Mouse (Mus musculus) CD4-positive helper T cell, adult 2 months (primary cell): ENCODE results near the gene Psmb7.

ENCODE experiments used
- DNase-seq: peaks from one replicate; pipeline ENCODE4 v3.0.0-alpha.2; 2012; ENCODE audit warnings: low read depth, missing footprints, low spot score

Gene Psmb7

GRCm38 (mm10) chr2:38545706-38546105 lies 98.2 kb downstream of the Psmb7 start:
- no peak for DNase-seq

DNA sequence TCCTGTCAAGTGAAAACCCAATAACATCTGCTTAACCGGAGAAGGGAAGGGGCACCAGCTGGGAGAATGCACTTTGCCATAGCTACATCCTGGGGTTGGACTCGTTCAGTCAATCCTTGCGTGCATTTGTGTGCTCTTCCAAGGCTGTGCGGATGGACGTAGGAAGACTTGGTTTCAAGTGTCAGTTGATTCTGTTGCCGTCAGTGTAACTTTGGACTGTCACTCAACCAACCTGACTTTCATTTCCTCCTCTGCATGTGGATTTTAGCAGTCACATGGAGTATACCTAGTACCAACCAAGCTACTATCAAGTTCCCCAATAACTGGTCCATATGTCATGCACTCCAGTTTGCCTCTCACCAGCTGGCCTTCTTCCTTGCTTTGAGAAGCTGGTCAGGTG lies 98.9 kb downstream of the Psmb7 start:
- no peak for DNase-seq

GRCm38 (mm10) chr2:38544341-38544740 lies 99.5 kb downstream of the Psmb7 start:
- DNase-seq = no peak

DNA sequence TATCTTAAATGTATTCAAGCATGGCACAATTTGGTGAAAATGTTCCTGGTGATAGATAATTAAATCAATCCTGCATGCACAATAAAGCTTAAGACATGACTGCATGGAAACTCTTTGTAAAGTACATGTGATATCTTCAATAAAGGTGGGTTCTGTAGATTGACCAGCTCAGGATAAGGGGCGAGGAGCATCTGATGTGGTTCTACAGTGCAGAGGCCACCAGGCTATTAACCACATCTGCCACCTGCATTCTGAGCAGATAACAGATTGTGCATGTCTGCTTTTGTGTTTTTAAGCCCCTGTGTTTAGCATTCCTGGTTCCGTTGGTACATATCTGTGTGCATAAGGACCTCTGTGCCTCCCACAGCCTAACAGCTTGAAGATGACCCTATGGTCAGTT lies 100.7 kb downstream of the Psmb7 start:
- DNase-seq = no peak

- no peak for DNase-seq
These were observed 101.5 kb downstream of the Psmb7 start for GRCm38 (mm10) chr2:38542366-38542765.

DNA sequence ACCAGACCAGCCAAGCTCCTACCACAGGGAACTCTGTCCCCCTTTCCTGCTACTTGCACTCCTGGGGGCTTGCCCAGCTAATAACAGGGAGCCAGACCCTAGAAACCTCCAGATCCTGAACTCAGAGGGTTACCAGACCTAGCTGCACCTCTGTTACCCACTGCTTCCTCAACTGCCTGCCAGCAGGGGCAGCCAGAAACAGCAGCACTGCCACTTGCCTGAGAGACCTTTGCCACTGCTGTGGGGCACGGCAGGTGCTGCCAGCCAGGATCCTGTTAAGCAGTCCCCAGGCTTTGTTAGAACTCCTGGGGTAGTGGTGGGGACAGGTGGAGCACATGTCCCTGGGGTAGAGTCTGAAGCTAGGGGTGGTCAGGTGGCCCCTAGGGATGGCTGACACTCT lies 102.3 kb downstream of the Psmb7 start:
- DNase-seq = no peak

- DNase-seq = no peak
These were observed 102.8 kb downstream of the Psmb7 start for GRCm38 (mm10) chr2:38541101-38541500.

GRCm38 (mm10) chr2:38540666-38541065 lies 103.2 kb downstream of the Psmb7 start:
- DNase-seq = no peak

GRCm38 (mm10) chr2:38539677-38540076 lies 104.2 kb downstream of the Psmb7 start:
- no peak for DNase-seq
